Mouse (Mus musculus) small intestine, adult 2 months (tissue): ENCODE data around the gene Ccdc136. TPM values are rescaled to one million over a fixed set of nuclear protein-coding genes. Genes with fewer than 3 reads are reported as not detected.
"Not testable (repeated sequence)": the region's sequence is repeated elsewhere in the genome, so short reads cannot be mapped to it uniquely, and the experiment has no call there.

Experiments used
- H3K27ac ChIP-seq: fragments of 200-500 bp; 2 replicates; pipeline ENCODE4 v1.5.1; 2012; ENCODE audit warnings: low read depth, low read length, control low read depth, inconsistent platforms; ENCODE audit not compliant: insufficient read depth
- H3K27me3 ChIP-seq: fragments of 200-500 bp; 2 replicates; pipeline ENCODE4 v1.6.1; 2012; ENCODE audit warnings: mild to moderate bottlenecking, moderate library complexity, low read length, inconsistent platforms; ENCODE audit not compliant: control insufficient read depth, insufficient read depth
- H3K36me3 ChIP-seq: fragments of 200-500 bp; 2 replicates; pipeline ENCODE4 v1.6.1; 2012; ENCODE audit warnings: mild to moderate bottlenecking, low read length, control low read depth, inconsistent platforms; ENCODE audit not compliant: control insufficient read depth, insufficient read depth
- H3K4me1 ChIP-seq: fragments of 200-500 bp; 2 replicates; pipeline ENCODE4 v1.6.1; 2012; ENCODE audit warnings: low read length, inconsistent platforms, mixed read lengths; ENCODE audit not compliant: control insufficient read depth, insufficient read depth, insufficient read length
- H3K4me3 ChIP-seq: fragments of 200-500 bp; 2 replicates; pipeline ENCODE4 v1.5.1; 2012; ENCODE audit warnings: low read depth, mild to moderate bottlenecking, control low read depth, inconsistent platforms, low read length, moderate library complexity
- CTCF ChIP-seq: fragments of 200-500 bp; IDR thresholded peaks from 2 replicates; pipeline ENCODE4 v1.5.1; 2012; ENCODE audit warnings: low read depth, mild to moderate bottlenecking, control low read depth, inconsistent platforms, low read length, moderate library complexity, mixed read lengths; ENCODE audit not compliant: insufficient replicate concordance, insufficient read length; ENCODE audit errors: extremely low read depth
- POLR2A ChIP-seq: fragments of 200-500 bp; IDR thresholded peaks from 2 replicates; pipeline ENCODE4 v1.6.1; 2012; ENCODE audit warnings: low read depth, mild to moderate bottlenecking, control low read depth, inconsistent platforms, low read length, moderate library complexity
- WGBS: fragments of 180-500 bp; shearing (Covaris S2); methylation state at CpG from one replicate; pipeline ENCODE4 v1.1.7; 2018; 5-methylcytosine and 5-hydroxymethylcytosine counted together
- polyA plus RNA-seq: library from polyadenylated mRNA; depleted of rRNA; stranded (reverse); fragments of >200 nt; gene quantifications from 2 replicates; pipeline ENCODE4 v1.2.3, GENCODE M21; 2012; rRNA removed

Gene Ccdc136
- 0.74 and 1.8 TPM in 2 replicates for polyA plus RNA-seq

DNA sequence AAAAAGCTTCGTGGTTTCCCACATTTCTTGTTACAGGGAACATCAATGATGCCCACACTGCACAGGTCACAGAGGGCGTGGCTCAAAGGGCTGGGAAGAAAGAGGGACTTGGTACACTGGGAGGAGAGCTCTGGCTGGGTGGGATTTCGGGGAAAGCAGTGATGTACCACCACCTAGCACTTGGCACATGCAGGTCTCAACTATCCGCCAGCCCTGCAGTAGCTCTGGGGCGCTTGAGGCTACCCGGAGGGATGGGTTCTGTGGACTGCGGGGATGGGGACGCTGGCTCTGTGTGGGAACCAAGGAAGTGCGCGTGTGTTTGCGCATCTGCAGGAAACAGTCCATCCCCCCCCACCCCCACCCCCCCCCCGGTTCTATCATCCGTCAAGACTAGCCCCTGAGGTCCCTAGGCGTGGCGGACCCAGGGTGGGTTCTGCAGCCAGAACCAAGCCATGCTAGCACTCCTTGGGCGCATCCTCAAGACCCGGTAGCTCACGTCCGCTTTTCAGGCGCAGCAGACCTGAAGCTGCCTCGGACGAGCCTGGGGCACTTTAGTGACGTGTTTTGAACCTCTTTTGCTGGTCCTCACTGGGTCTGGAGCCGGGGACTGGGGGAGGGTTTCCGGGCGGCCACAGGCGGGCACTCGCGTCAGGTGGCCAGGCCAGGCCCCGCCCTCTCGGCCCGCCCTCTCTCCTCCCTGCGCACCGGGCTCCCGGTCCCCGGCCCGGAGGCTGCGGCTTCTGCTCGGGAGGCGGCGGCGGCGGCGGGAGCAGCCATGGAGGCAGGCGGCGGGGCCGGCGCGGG, at the start of gene Ccdc136:
TSS of gene Ccdc136 (plus strand) at position 400 of the 804 bp plus-strand sequence.
- 0 out of 2 replicates have a peak, but pooled peaks cover 2% of the 10 kb centered on the region for H3K4me1 ChIP-seq
- no peaks in the 10 kb centered on the region for H3K36me3 ChIP-seq
- TF ChIP-seq CTCF, result no peak
- no peak for TF ChIP-seq POLR2A
- peak within 1 kb of the TSS; percentile 62 for H3K4me3 ChIP-seq
- under 1% methylated on average over 49 of the region's 49 CpGs for WGBS
- H3K27me3 ChIP-seq, result peaks cover 30% of the 10 kb centered on the region
- no peak within 1 kb of the TSS for H3K27ac ChIP-seq

- H3K4me3 ChIP-seq, H3K36me3 ChIP-seq, H3K27me3 ChIP-seq, H3K27ac ChIP-seq, H3K4me1 ChIP-seq: not testable (repeated sequence)
- WGBS, result 83% methylated on average over 2 of the region's 2 CpGs
These were observed 49.6 kb upstream of the Ccdc136 start for GRCm38 (mm10) chr6:29346512-29346911.

GRCm38 (mm10) chr6:29347189-29347588, 48.9 kb upstream of the Ccdc136 start:
- WGBS, result 28% methylated on average over 7 of the region's 7 CpGs
- Histone ChIP-seq H3K36me3 (no peaks in the 10 kb centered on the region), H3K4me1 (0 out of 2 replicates have a peak, but pooled peaks cover 2% of the 10 kb centered on the region), H3K27ac (peak overlapping the region; percentile 70), H3K27me3 (no peaks in the 10 kb centered on the region), H3K4me3 (peak overlapping the region; percentile 93)
- no peak for TF ChIP-seq CTCF
- TF ChIP-seq POLR2A, result no peak

DNA sequence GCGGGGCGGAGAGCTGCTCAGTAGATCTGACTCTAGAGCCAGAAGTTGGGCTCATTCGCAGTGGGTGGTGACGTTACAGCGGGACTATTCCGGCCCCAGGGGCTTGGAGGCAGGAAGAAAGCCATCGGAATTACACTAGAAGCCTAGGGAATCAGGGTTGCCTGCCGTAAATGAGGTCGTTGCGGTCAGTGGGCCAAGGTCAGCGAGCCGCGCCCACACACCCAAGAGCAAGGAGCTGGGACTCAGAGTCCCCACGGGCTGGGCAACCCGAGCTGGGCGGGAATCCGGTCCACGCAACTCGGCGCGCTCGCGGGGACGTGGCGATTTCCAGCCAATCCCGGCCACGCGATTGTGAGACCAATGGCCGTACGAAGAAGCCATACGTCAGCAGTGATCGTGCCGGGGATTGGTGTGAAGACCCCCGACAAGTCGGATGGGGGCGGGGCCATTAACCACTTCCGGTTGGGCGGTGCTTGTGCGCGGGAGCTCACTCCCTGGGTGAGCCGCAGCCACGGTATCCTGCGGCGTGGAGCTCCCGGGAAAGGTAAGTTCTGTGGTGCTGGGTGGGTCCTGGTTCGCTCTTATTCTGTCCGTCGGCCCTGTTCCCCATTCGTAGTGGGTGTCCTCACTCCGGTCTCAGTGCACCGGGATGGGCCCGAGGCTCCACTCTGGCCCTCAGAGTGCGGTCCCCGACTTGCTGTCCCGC, 48.3 kb upstream of the Ccdc136 start, which contains the start of gene Calu:
TSS of gene Calu (plus strand) at position 405 of the 706 bp plus-strand sequence.
- no peaks in the 10 kb centered on the region for H3K27me3 ChIP-seq
- no peaks in the 10 kb centered on the region for H3K36me3 ChIP-seq
- under 1% methylated on average over 55 of the region's 55 CpGs for WGBS
- H3K4me1 ChIP-seq, result peaks cover 2% of the 10 kb centered on the region; the same call in 1 of the 2 replicates
- TF ChIP-seq POLR2A (peak; percentile 95), CTCF (no peak)
- H3K27ac ChIP-seq, result peak within 1 kb of the TSS; percentile 70
- peak within 1 kb of the TSS; percentile 93 for H3K4me3 ChIP-seq

GRCm38 (mm10) chr6:29348371-29348724, 47.8 kb upstream of the Ccdc136 start:
- WGBS, result under 1% methylated on average over 15 of the region's 15 CpGs
- peak overlapping the region; percentile 62 for H3K27ac ChIP-seq
- TF ChIP-seq CTCF (peak; percentile 21; the same call in 1 of the 2 replicates), POLR2A (no peak)

DNA sequence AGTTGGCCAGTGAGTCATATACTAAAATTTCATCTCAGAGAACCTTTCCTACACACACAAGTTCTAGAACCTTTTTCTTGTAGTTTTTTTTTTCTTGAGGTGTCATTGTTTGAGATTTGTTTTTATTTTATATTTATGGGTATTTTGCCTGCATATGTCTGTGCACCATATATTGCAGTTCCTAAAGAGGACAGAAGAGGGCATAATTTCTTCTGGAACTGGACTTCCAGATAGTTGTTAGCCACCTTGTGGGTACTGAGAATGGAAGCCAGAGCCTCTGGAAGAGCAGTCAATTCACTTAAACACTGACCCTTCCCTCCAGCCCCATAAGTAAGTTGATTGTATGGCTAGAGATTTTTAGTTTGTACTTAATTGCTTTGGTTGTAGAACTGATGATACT, 44.5 kb upstream of the Ccdc136 start:
- H3K27ac ChIP-seq, result no peak overlapping the region
- TF ChIP-seq CTCF (no peak), POLR2A (no peak)
- peaks cover 4% of the 10 kb centered on the region; the same call in 1 of the 2 replicates for H3K4me1 ChIP-seq

More at GRCm38 (mm10) chr6:29348371-29348724, 47.8 kb upstream of the Ccdc136 start:
- H3K4me3 ChIP-seq, result peak overlapping the region; percentile 93
- H3K27me3 ChIP-seq, result no peaks in the 10 kb centered on the region
- H3K36me3 ChIP-seq, result no peaks in the 10 kb centered on the region
- H3K4me1 ChIP-seq, result peaks cover 4% of the 10 kb centered on the region; the same call in 1 of the 2 replicates

DNA sequence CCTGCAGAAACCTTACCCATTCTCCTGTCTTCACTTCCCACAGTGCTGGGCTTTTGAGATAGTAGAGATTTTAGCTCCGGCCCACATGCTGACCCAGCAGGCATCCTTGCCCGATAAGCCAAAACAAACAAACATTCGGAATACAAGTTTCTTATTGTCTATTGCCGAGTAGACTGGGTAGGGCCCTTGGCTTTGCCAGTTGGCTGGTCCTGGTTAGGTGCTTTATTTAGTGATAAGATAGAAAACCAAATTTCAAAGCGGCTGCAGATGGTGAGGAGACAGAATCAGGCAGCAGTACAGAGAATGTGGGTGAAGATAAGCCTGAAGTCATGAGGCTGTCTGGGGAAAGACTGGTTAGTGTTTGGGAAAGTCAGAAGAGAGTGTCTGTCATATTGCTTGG, 43.3 kb upstream of the Ccdc136 start:
- WGBS, result 25% methylated on average over 5 of the region's 5 CpGs

More for the DNA sequence above, 44.5 kb upstream of the Ccdc136 start:
- Histone ChIP-seq H3K4me3 (no peak overlapping the region), H3K36me3 (peaks cover 7% of the 10 kb centered on the region), H3K27me3 (no peaks in the 10 kb centered on the region)

More for the DNA sequence above, 43.3 kb upstream of the Ccdc136 start:
- Histone ChIP-seq H3K27me3 (no peaks in the 10 kb centered on the region), H3K36me3 (peaks cover 13% of the 10 kb centered on the region), H3K4me3 (no peak overlapping the region), H3K4me1 (peaks cover 4% of the 10 kb centered on the region; the same call in 1 of the 2 replicates), H3K27ac (no peak overlapping the region)
- TF ChIP-seq CTCF, result no peak
- no peak for TF ChIP-seq POLR2A
